Mouse (Mus musculus) kidney, adult 9 months (tissue): ENCODE results near the gene Cyp4f15.
A peak's percentile ranks its signal among the peaks of the same experiment; 100 is the strongest.
"Not testable (repeated sequence)": the region's sequence is repeated elsewhere in the genome, so short reads cannot be mapped to it uniquely, and the experiment has no call there.

Experiments used
- DNase-seq: peaks from one replicate; pipeline ENCODE4 v3.0.0; 2022

The Cyp4f15 gene

DNA sequence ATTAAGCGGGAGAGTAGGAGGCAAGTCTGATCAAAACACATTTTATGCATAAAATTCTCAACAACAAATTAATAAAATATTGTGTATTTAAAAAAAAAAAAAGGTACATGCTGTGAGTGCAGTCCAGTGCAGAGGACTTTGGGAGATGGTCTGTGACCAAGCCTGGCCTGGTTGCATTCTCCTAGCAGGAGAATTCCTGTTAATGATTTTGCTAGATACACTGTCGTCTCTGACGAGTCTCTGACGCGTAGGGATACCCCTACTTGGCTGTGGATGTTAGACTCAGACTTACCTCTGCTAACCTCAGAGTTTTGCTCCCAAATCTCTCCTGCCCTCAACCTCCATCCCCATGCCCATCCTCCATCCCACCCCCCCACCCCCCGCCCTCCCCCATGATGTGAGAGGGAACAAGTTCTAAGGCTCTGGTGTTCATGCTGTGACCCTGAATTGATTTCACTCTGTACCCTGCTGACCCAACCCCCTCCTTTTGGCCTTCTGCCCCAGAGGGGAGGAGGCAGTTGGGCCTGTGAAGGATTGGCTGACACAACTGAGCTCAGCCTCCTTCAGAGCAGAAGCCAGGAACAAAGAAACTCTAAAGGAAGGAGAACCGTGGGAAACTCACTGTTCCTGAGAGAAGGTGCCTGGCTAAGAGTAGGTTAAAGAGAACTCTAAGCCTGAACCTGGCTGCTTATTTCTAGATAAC, at the start of gene Cyp4f15:
Gene Cyp4f15, plus strand, starts transcription at position 580 of the 703 bp plus-strand sequence.
- peak; percentile 85 for DNase-seq

GRCm38 (mm10) chr17:32636341-32636740, 49.1 kb upstream of the Cyp4f15 start:
- DNase-seq = no peak

DNA sequence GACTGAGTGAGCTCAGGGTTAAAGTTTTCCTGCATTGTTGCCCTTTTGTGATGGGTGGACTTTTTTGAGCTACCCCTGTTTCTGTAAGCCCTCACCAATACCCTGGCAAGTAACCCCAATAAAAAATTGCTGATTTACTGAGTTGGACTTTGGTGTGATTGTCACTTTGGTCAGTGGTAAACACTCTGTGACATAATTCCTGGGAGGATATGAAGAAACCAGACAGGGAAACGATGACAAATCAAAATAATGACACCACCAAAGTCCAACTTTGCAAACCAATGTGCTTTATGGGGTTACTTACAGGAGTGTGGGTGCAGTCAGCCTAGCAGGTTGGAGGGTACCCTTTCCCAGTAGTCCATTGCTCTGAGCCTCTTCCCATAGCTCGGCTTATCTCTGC, 48.3 kb upstream of the Cyp4f15 start:
- DNase-seq = no peak

DNA sequence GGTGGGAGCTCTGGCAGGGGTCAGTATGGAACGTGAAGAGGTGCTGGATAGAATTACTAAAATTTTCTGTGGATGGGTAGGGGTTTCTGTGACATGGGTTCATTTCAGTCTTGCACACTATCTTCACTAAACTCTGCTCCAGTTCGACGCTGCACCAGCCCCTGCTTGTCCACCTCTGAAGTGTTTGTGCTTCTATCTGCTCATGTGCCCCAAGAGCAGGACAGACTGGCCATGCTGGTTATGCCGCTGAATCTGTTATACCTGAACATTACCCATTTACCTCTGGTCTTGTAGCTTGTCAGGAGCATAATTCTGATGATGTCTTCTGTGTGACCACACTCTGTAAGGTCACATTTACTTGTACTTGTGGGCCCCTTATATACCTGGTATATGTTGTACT, 38.8 kb upstream of the Cyp4f15 start:
- no peak for DNase-seq

DNA sequence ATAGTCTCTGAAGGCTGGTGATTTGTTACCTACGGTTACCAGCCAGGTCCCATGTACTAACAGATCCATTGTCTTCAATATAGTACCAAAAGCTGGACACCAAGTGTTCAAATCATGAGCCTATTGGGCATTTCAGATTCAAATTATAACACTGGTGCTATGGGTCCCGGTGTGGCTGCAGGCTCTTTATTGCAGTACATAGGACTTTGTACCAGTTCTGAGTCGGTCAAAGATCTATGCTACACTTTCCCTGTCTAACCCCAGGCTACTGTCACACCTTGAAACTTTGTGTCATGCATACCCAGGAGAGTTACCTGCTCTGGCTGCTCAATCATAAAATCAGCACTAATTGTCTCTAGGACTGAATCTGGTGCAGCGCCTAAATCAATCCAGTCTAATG, 31.6 kb upstream of the Cyp4f15 start:
- DNase-seq = no peak

DNA sequence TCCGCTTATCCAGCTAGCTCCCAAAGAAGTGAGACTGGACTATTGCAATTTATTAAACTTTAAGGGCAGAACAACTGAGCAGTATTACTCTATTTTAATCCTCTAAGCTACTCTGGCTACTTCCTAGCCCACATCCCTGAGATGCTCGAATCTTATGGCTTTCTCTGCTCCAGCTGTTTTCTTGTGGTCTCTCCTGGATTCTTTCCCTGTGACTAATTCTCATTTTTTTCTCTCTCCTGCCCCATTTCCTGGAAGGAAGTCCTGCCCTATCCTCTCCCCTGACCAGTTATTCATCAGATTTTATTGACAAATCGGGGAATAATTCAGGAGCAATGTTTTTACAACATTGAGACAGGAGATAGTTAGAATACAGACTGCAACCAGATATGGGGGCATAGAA, 28.4 kb upstream of the Cyp4f15 start:
- no peak for DNase-seq

- DNase-seq = no peak
These were observed 27.2 kb upstream of the Cyp4f15 start for GRCm38 (mm10) chr17:32658246-32658645.

GRCm38 (mm10) chr17:32658712-32659111, 26.7 kb upstream of the Cyp4f15 start, which contains the start of gene Cyp4f40:
Gene Cyp4f40 (plus strand): TSS chr17:32658900.
- peak; percentile 62 for DNase-seq

- no peak for DNase-seq
These were observed 11.5 kb upstream of the Cyp4f15 start for GRCm38 (mm10) chr17:32673976-32674375.

DNA sequence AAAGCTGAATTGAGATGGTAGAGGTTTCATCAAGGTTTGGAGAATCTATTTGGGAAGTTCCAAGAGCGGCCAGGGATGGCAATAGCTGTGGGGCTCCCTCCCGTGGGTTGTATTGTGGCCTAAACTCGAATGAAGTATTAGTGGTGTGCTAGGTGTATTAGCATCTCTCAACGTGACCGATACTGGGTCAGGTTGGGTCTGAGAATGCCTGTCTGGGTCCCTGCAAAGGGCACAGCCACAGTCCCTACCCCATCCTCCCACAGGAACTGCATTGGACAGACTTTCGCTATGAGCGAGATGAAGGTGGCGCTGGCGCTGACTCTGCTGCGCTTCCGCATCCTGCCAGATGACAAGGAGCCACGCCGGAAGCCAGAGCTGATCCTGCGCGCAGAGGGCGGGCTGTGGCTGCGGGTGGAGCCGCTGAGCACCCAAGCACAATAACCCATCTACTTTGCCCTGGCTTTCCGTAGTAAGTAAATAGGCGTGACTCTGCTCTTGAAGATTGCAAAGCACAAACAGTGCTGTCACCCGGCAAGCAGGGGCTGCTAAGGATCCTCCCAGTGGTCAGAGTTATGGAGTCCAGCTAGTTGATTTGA, 9.3 kb upstream of the Cyp4f15 start:
- no peak for DNase-seq

DNA sequence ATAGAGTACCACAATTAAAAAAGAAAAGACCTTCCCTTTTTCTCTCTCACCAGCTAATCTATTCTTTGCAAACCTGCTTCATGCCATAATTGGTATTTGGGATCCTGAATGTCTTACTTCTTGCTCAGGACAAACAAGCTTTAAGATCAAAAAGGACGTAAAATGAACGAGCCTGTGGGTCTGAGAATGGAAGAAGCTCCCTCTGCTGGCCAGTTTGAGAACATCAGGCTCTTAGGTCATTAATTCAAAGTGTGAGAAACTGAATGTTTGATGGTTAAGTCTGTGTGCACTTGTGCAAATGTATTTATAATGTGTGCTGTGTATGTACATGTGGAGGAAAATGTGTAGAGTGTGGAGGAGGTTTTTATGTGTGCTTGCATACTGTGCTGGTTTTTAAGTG, 5.0 kb upstream of the Cyp4f15 start:
- peak; percentile 62 for DNase-seq

GRCm38 (mm10) chr17:32686722-32687121, 1.3 kb downstream of the Cyp4f15 start:
- no peak for DNase-seq

- DNase-seq = no peak
These were observed 5.5 kb downstream of the Cyp4f15 start for GRCm38 (mm10) chr17:32690959-32691358.

DNA sequence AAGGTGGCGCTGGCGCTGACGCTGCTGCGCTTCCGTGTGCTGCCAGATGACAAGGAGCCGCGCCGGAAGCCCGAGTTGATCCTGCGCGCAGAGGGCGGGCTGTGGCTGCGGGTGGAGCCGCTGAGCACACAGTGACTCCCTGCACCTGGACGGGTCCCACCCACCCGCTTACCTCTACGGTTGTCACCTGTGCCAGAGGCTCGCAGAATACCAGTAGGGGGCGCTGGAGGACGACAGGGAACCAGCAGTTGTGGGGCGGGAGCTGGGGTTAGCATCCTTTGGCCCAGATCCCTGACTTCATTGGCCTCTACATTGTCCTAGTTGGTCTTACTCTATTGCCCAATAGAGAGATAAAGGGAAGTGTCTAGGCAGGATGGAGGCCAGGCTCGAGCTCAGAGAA, 17.4 kb downstream of the Cyp4f15 start:
- DNase-seq = peak; percentile 70

DNA sequence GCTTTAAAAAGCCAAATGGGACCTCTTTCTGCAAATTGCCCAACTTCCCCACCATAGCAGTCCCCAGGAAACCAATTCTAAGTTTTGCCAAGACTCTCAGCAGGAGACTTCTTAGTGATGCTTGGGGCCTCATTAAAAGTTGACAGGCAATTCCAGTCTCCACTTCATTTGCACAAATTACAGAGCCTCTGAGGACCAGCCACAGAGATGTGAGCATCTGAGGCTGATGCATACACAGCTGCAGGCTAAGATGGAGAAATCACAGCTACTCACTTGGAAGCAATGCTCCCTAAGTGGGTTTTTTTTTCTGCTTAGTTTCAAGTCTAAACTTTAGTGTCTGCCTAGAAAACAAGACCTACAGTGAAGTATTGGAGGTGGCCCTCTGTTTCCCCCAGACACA, 25.1 kb downstream of the Cyp4f15 start:
- DNase-seq = not testable (repeated sequence)

DNA sequence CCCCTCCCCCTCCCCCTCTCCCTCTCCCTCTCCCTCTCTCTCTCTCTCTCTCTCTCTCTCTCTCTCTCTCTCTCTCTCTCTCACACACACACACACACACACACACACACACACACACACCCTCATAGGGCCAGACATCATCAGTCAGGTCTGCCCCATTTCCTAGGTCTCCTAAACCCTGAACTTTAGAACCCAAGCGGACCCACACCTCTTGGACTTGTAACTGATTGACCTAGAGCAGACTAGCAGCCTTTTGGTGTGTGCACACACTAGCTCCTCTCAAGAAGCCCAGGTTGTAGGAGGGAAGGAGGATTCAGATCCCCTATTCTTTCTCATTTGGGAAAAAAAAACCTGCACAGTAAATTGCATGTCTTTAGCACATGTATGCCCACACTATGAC, 36.7 kb downstream of the Cyp4f15 start:
- DNase-seq = peak; percentile 75

- peak; percentile 75 for DNase-seq
These were observed 37.3 kb downstream of the Cyp4f15 start for GRCm38 (mm10) chr17:32722771-32723170.

DNA sequence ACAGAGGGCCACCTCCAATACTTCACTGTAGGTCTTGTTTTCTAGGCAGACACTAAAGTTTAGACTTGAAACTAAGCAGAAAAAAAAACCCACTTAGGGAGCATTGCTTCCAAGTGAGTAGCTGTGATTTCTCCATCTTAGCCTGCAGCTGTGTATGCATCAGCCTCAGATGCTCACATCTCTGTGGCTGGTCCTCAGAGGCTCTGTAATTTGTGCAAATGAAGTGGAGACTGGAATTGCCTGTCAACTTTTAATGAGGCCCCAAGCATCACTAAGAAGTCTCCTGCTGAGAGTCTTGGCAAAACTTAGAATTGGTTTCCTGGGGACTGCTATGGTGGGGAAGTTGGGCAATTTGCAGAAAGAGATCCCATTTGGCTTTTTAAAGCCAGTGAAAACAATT, 40.9 kb downstream of the Cyp4f15 start:
- DNase-seq = not testable (repeated sequence)

DNA sequence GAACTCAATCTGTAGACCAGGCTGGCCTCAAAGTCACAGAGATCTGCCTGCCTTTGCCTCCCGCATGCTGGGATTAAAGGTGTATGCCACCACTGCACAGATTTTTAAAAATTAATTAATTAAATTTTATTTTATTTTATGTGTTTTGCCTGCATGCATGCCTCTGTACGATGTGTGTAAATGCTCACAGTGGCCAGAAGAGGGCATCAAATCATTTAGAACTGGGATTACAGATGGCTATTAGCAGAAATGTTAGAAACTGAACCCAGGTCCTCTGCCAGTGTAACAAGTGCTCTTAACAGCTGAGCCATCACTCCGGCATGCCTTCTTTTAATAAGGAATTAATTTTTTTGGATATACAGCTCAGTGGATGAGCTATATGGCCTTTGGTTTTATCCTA, 43.6 kb downstream of the Cyp4f15 start:
- DNase-seq = peak; percentile 21

- DNase-seq = no peak
These were observed 53.0 kb downstream of the Cyp4f15 start for GRCm38 (mm10) chr17:32738406-32738805.

- no peak for DNase-seq
These were observed 55.6 kb downstream of the Cyp4f15 start for GRCm38 (mm10) chr17:32741057-32741456.

DNA sequence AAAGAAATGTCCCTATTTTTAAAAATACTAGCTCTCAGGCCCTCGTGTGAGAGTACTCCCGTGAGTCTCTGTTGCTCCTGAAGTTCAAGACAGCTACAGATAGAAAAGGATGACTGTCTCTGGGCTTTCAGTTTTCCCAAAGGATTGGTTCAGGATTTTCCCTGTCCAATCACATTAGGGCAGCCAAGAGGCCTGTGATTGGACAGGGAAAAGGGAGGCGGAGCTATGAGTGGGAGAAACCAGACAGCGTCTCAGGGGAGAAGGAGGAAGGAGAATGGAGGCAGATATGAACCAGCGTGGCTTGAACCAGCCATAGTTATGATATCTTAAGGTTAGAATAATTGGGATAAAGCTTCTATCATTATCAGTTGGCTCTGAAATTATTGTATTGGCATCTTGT, 65.2 kb downstream of the Cyp4f15 start:
- DNase-seq = no peak
